Mouse (Mus musculus) G1E (cell line): ENCODE data around the gene Spatc1l. TPM values are rescaled to one million over a fixed set of nuclear protein-coding genes. Genes with fewer than 3 reads are reported as not detected.

Experiments used
- ATAC-seq: 2 replicates; pipeline ENCODE4 v1.8.0; 2016; ENCODE audit warnings: mild to moderate bottlenecking; ENCODE audit not compliant: insufficient number of reproducible peaks, poor library complexity, low FRiP score, severe bottlenecking; ENCODE audit errors: extremely low read depth
- DNase-seq: peaks from one replicate; pipeline ENCODE4 v3.0.0; 2012; ENCODE audit warnings: low spot score
- H3K27me3 ChIP-seq: 2 replicates; pipeline ENCODE4 v1.6.1; 2012; ENCODE audit warnings: mild to moderate bottlenecking, low read length, inconsistent platforms; ENCODE audit not compliant: insufficient read depth
- H3K36me3 ChIP-seq: replicated peaks from 2 replicates; pipeline ENCODE3; 2012; ENCODE audit warnings: mild to moderate bottlenecking, inconsistent platforms
- H3K4me1 ChIP-seq: 2 replicates; pipeline ENCODE4 v1.6.1; 2012; ENCODE audit warnings: low read depth, low read length, inconsistent platforms, mixed read lengths; ENCODE audit not compliant: insufficient read depth
- H3K4me3 ChIP-seq: 2 replicates; pipeline ENCODE4 v1.5.1; 2012; ENCODE audit warnings: low read depth, mild to moderate bottlenecking, inconsistent platforms, low read length, moderate library complexity, mixed read lengths
- H3K9me3 ChIP-seq: replicated peaks from 2 replicates; pipeline ENCODE4 v1.6.1; 2012; ENCODE audit warnings: inconsistent platforms
- CTCF ChIP-seq: IDR thresholded peaks from 2 replicates; pipeline ENCODE4 v1.5.1; 2012; ENCODE audit warnings: low read depth, low read length, inconsistent platforms, mixed read lengths
- GATA1 ChIP-seq: IDR thresholded peaks from 2 replicates; pipeline ENCODE4 v1.6.1; 2012; ENCODE audit warnings: borderline replicate concordance, low read length, inconsistent platforms, mixed read lengths
- GATA2 ChIP-seq: IDR thresholded peaks from 2 replicates; pipeline ENCODE4 v1.6.1; 2012; ENCODE audit warnings: low read depth, low read length, inconsistent platforms, borderline replicate concordance
- POLR2AphosphoS5 ChIP-seq: IDR thresholded peaks from 2 replicates; pipeline ENCODE4 v1.6.1; 2012; ENCODE audit warnings: low read depth, low read length, inconsistent platforms; ENCODE audit not compliant: insufficient replicate concordance
- TAL1 ChIP-seq: conservative IDR thresholded peaks from 2 replicates; pipeline ENCODE4 v1.6.1; 2012; ENCODE audit warnings: low read depth, low read length, inconsistent platforms, mixed read lengths
- polyA plus RNA-seq: library from polyadenylated mRNA; stranded (reverse); fragments of >175 nt; gene quantifications from 2 replicates; pipeline ENCODE4 v1.2.3, GENCODE M21; 2012
- total RNA-seq, 2 experiments: library from RNA; stranded (forward) in 1 of 2; stranded (reverse) in 1 of 2; fragments of 200-1000 nt in 1 of 2; fragments of >200 nt in 1 of 2; fragmentation: Nextera tagmentation in 1 of 2; gene quantifications; 2 replicates each; pipeline ENCODE4 v1.2.3; 2014 to 2017

The Spatc1l gene
- total and polyA plus RNA-seq, 3 experiments = 0.11 TPM; not detected in 2

- DNase-seq = no peak
- peaks cover 16% of the 10 kb centered on the region for H3K27me3 ChIP-seq
- ATAC-seq = no peak
- no peaks in the 10 kb centered on the region for H3K9me3 ChIP-seq
- no peaks in the 10 kb centered on the region for H3K36me3 ChIP-seq
- H3K4me1 ChIP-seq = peaks cover 3% of the 10 kb centered on the region; the same call in 1 of the 2 replicates
- no peak for TF ChIP-seq TAL1
- TF ChIP-seq POLR2AphosphoS5 = no peak
- TF ChIP-seq GATA1 = no peak
- no peak for TF ChIP-seq GATA2
- no peak for TF ChIP-seq CTCF
- H3K4me3 ChIP-seq = no peak overlapping the region
Measured at GRCm38 (mm10) chr10:76576920-76577319, 14.8 kb downstream of the Spatc1l start.

GRCm38 (mm10) chr10:76584138-76584537 lies 22.1 kb downstream of the Spatc1l start:
- Histone ChIP-seq H3K27me3 (peaks cover 11% of the 10 kb centered on the region; the same call in 1 of the 2 replicates), H3K4me3 (no peak overlapping the region), H3K36me3 (no peaks in the 10 kb centered on the region), H3K9me3 (no peaks in the 10 kb centered on the region), H3K4me1 (no peaks in the 10 kb centered on the region)
- ATAC-seq (no peak), DNase-seq (no peak)
- TF ChIP-seq GATA2 = no peak
- TF ChIP-seq CTCF = no peak

GRCm38 (mm10) chr10:76586190-76586589 lies 24.1 kb downstream of the Spatc1l start:
- DNase-seq = no peak
- no peaks in the 10 kb centered on the region for H3K36me3 ChIP-seq
- no peaks in the 10 kb centered on the region for H3K9me3 ChIP-seq
- H3K4me3 ChIP-seq = no peak overlapping the region
- no peaks in the 10 kb centered on the region for H3K4me1 ChIP-seq
- TF ChIP-seq GATA2 (no peak), GATA1 (no peak), POLR2AphosphoS5 (no peak), TAL1 (no peak), CTCF (no peak)
- no peak for ATAC-seq
- peaks cover 11% of the 10 kb centered on the region; the same call in 1 of the 2 replicates for H3K27me3 ChIP-seq

GRCm38 (mm10) chr10:76590197-76590596 lies 28.1 kb downstream of the Spatc1l start:
- Histone ChIP-seq H3K9me3 (no peaks in the 10 kb centered on the region), H3K36me3 (no peaks in the 10 kb centered on the region), H3K4me1 (no peaks in the 10 kb centered on the region), H3K4me3 (no peak overlapping the region), H3K27me3 (peaks cover 6% of the 10 kb centered on the region; the same call in 1 of the 2 replicates)
- DNase-seq (no peak), ATAC-seq (no peak)
- TF ChIP-seq GATA1 (no peak), GATA2 (no peak), TAL1 (no peak), POLR2AphosphoS5 (no peak), CTCF (no peak)

GRCm38 (mm10) chr10:76596338-76596737 lies 34.3 kb downstream of the Spatc1l start:
- no peaks in the 10 kb centered on the region for H3K36me3 ChIP-seq
- TF ChIP-seq GATA2 (no peak), CTCF (no peak), TAL1 (no peak), POLR2AphosphoS5 (no peak), GATA1 (no peak)
- ATAC-seq (no peak), DNase-seq (no peak)
- no peaks in the 10 kb centered on the region for H3K4me1 ChIP-seq
- H3K4me3 ChIP-seq = no peak overlapping the region
- peaks cover 4% of the 10 kb centered on the region; the same call in 1 of the 2 replicates for H3K27me3 ChIP-seq
- H3K9me3 ChIP-seq = no peaks in the 10 kb centered on the region

- H3K27me3 ChIP-seq = peaks cover 7% of the 10 kb centered on the region; the same call in 1 of the 2 replicates
- DNase-seq (no peak), ATAC-seq (no peak)
- no peak overlapping the region for H3K4me3 ChIP-seq
- TF ChIP-seq POLR2AphosphoS5 = no peak
- TF ChIP-seq CTCF = no peak
- TF ChIP-seq TAL1 = no peak
- no peak for TF ChIP-seq GATA1
- TF ChIP-seq GATA2 = no peak
- H3K4me1 ChIP-seq = no peaks in the 10 kb centered on the region
- no peaks in the 10 kb centered on the region for H3K9me3 ChIP-seq
- no peaks in the 10 kb centered on the region for H3K36me3 ChIP-seq
Measured at GRCm38 (mm10) chr10:76602690-76603089, 40.6 kb downstream of the Spatc1l start.

GRCm38 (mm10) chr10:76612473-76612872 lies 50.4 kb downstream of the Spatc1l start:
- Histone ChIP-seq H3K4me1 (no peaks in the 10 kb centered on the region), H3K4me3 (no peak overlapping the region), H3K9me3 (no peaks in the 10 kb centered on the region), H3K27me3 (peaks cover 7% of the 10 kb centered on the region; the same call in 1 of the 2 replicates), H3K36me3 (no peaks in the 10 kb centered on the region)
- DNase-seq (no peak), ATAC-seq (no peak)
- TF ChIP-seq POLR2AphosphoS5 (no peak), GATA2 (no peak), CTCF (no peak), GATA1 (no peak), TAL1 (no peak)

Other genes with a start within 250 kb of the Spatc1l start
- gene Dip2a, start 217.0 kb upstream of the Spatc1l start, total RNA-seq (2014; fragmentation: Nextera tagmentation) = 2.6 and 2.8 TPM in 2 replicates
- 2.6 and 4.3 TPM in 2 replicates for gene Dip2a, start 217.0 kb upstream of the Spatc1l start, total RNA-seq (2017)
- gene Dip2a, start 217.0 kb upstream of the Spatc1l start, polyA plus RNA-seq = 1.1 and 1.5 TPM in 2 replicates
- 11.7 TPM in 1 of 2 replicates, not detected in the other for gene AC141477.1, start 121.8 kb upstream of the Spatc1l start, total RNA-seq (2014; fragmentation: Nextera tagmentation)
- gene AC141477.1, start 121.8 kb upstream of the Spatc1l start, total RNA-seq (2017) = 7.6 TPM in 1 of 2 replicates, not detected in the other
- gene AC141477.1, start 121.8 kb upstream of the Spatc1l start, polyA plus RNA-seq = not detected in 2 replicates
- gene Pcnt, start 119.5 kb upstream of the Spatc1l start, total RNA-seq (2014; fragmentation: Nextera tagmentation) = 61.9 and 64.3 TPM in 2 replicates
- 46.0 and 50.4 TPM in 2 replicates for gene Pcnt, start 119.5 kb upstream of the Spatc1l start, total RNA-seq (2017)
- 61.9 and 72.1 TPM in 2 replicates for gene Pcnt, start 119.5 kb upstream of the Spatc1l start, polyA plus RNA-seq
- gene 2610028H24Rik, start 113.2 kb upstream of the Spatc1l start, total RNA-seq (2014; fragmentation: Nextera tagmentation) = not detected in 2 replicates
- gene 2610028H24Rik, start 113.2 kb upstream of the Spatc1l start, total RNA-seq (2017) = 0.11 TPM in 1 of 2 replicates, not detected in the other
- not detected in 2 replicates for gene 2610028H24Rik, start 113.2 kb upstream of the Spatc1l start, polyA plus RNA-seq
- 34.2 and 44.1 TPM in 2 replicates for gene Mcm3ap, start 93.3 kb upstream of the Spatc1l start, total RNA-seq (2014; fragmentation: Nextera tagmentation)
- 59.3 and 65.9 TPM in 2 replicates for gene Mcm3ap, start 93.3 kb upstream of the Spatc1l start, total RNA-seq (2017)
- gene Mcm3ap, start 93.3 kb upstream of the Spatc1l start, polyA plus RNA-seq = 30.5 and 35.4 TPM in 2 replicates
- 6.1 and 8.8 TPM in 2 replicates for gene Ybey, start 93.2 kb upstream of the Spatc1l start, total RNA-seq (2014; fragmentation: Nextera tagmentation)
- gene Ybey, start 93.2 kb upstream of the Spatc1l start, total RNA-seq (2017) = 9.7 and 10.6 TPM in 2 replicates
- 1.6 and 2.3 TPM in 2 replicates for gene Ybey, start 93.2 kb upstream of the Spatc1l start, polyA plus RNA-seq
- 16.3 and 20.5 TPM in 2 replicates for gene Lss, start 30.7 kb upstream of the Spatc1l start, total RNA-seq (2014; fragmentation: Nextera tagmentation)
- gene Lss, start 30.7 kb upstream of the Spatc1l start, total RNA-seq (2017) = 64.1 and 66.0 TPM in 2 replicates
- gene Lss, start 30.7 kb upstream of the Spatc1l start, polyA plus RNA-seq = 26.1 and 46.6 TPM in 2 replicates
- gene Ftcd, start 13.4 kb downstream of the Spatc1l start, total RNA-seq (2014; fragmentation: Nextera tagmentation) = not detected in 2 replicates
- gene Ftcd, start 13.4 kb downstream of the Spatc1l start, total RNA-seq (2017) = 0.27 TPM in 1 of 2 replicates, not detected in the other
- gene Ftcd, start 13.4 kb downstream of the Spatc1l start, polyA plus RNA-seq = not detected in 2 replicates
- gene Col6a2, start 61.4 kb downstream of the Spatc1l start, total RNA-seq (2014; fragmentation: Nextera tagmentation) = not detected in 2 replicates
- under 0.01 and 0.11 TPM in 2 replicates for gene Col6a2, start 61.4 kb downstream of the Spatc1l start, total RNA-seq (2017)
- not detected in 2 replicates for gene Col6a2, start 61.4 kb downstream of the Spatc1l start, polyA plus RNA-seq
- not detected in 2 replicates for gene Col6a1, start 163.9 kb downstream of the Spatc1l start, total RNA-seq (2014; fragmentation: Nextera tagmentation)
- 0.05 TPM in 1 of 2 replicates, not detected in the other for gene Col6a1, start 163.9 kb downstream of the Spatc1l start, total RNA-seq (2017)
- gene Col6a1, start 163.9 kb downstream of the Spatc1l start, polyA plus RNA-seq = not detected in 2 replicates